Mouse (Mus musculus) T-helper 1 cell (primary cell): Measurements from ENCODE around the gene Lzic.

Experiments
- in situ Hi-C: fragments of 300-600 bp; cut with MboI, MseI; formaldehyde crosslinking; loops from one replicate; pipeline ENCODE4 v1.15.1; 2025; ENCODE audit warnings: high pct_unique_total_duplicates

Gene Lzic

DNA sequence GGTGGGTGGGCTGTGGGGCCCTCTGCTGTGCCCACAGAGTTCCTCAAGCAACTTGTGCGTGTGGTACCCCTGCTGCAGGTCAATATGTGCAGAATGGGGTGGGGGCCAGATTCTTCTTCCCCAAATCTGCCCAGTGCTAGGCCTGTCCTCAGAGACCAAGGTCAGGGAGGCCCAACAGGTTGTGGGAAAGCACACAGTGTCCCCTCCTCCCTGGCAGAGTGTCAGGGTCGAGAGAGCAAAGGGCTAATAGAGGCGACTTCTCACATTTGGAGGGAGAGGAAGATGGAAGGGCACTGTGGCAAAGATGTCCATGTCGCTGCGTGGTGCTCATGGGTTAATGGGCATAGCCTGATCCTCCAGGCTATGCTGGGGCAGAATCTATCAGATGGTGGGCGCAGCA is 40.8 kb downstream of the Lzic start:
- in situ Hi-C loops = no loop called here

DNA sequence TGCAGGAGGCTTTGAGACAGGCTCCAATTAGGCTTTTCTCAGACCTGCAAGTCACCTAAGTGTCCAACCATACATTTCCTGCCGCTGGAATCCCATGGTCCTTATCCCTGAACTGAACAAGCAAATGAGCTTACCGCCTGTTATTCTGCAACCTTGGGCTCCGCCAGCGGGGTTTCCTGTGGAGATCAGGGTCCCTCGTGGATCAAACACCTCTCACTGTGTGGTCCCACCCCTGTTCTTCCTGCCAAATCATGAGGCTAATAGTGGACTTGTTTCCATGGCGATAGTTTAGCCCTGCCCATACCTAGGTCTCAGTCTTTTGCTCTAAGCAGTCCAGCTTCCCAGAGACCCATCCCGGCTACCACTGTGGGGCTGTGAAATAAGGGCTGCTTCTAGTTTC is 41.3 kb downstream of the Lzic start:
- in situ Hi-C loops = no loop called here

DNA sequence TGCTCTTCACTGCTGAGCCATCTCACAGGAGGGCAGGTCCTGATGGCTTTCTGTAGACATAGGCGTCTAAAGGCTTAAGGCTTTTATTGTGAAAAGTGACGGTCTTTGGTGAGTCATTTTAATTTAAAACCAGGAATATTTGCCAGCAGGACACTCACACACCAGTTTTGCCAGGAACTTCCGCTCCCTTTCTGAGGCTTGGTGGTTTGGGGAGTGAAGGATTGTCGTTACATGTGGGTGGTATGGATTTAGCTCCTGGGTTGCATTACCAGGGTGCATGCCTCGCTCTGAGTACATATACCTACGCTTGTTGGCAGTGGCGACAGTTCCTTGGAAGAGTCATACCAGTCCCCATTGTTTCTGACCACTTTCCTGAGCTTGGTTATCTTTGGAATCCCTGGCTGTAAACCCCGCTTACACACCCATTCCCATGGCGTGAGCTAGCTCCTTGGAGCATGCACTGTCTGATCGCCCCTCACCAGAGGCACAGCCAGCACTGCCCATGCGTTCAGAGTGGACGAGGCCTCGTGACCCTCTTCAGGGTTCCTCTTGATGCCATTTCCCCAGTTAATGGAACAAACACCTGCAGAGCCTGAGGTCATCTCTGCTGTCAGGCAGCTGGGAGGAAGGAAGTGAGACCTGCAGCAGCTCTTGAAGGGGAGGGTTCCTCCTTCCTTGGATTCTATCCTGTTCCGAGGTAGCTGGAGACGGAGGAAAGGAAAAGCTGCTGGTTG is 42.8 kb downstream of the Lzic start:
- in situ Hi-C loops = no loop called here

DNA sequence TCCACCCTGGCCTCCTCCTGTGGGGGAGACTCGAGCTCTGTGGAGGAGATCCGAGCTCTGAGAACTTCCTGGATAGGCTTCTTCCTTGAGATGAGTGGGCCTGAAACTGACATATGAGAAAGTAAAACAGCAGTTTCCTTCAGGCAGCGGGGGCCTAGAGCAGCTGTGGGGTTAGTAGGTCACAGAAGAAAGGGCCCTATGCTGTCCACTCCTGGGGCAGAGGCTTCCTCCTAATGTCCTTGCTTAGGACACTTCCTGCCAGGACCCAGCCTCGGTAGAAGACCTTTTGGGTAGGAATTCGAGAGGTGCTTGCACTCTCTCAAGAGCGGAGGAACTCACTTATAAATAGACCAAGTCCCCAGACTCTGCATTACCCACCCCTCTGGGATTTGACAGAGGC is 44.7 kb downstream of the Lzic start:
- in situ Hi-C loops = no loop called here

DNA sequence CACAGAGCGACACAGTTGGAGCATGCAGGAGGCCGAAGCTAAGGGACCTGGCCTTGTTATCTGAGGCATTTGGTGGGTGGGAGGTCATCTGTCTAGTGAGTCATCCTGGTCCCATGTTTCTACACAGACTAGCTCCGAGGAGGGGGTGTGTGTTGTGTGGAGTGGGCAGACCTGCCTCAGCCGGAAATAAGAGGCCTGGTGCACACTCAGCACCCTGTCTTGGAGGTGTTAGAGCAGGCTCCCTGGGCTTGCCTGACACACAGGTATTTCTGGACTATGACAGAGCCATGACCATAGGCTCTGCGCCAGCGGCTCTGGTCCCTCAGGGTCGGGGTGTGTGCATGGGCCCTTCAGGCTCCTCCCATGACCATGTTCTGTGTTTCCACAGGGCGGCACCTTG is 54.4 kb downstream of the Lzic start:
- in situ Hi-C loops = no loop called here

DNA sequence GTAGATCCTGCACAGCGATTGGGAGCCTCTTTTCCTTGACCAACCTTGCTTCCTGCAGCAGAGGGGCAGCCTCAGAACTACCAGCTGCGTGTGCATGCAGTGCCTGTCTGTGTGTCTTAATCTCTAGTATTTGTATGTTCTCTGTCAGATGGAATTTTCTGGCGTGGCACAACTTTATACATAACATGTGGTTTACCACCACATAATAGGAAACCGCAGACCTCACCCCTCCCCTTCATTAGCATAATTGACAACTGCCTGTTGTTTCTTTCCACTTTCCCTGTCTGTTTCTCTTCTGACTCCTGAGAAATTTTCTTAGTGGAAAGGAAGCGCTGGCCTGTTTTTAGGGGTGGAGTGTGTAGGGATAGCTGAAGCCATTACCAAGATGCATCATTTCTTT is 56.9 kb downstream of the Lzic start:
- in situ Hi-C loops = loop anchor here (10.0 kb wide), 1 partner anchor 397 kb away; no protein-coding TSS in a partner anchor

DNA sequence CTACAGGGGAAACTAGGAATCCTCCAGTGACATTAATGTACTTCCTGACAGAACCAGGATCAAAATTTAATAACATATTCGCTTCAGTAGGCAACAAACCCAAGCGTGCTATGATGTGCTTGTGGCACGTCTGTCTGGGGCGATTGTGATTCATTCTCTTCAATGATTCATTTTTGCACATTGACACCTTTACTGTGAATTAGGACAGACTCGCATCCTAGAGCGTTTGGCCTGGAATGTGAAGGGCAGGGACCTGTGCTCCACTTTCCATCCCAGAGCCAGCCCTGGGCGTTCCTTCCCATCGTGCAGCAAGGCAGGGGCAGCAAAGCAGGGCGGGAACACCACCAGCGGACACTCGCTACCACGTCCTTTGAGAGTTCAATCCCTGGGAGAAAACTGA is 57.4 kb downstream of the Lzic start:
- in situ Hi-C loops = loop anchor here (10.0 kb wide), 1 partner anchor 398 kb away; no protein-coding TSS in a partner anchor

DNA sequence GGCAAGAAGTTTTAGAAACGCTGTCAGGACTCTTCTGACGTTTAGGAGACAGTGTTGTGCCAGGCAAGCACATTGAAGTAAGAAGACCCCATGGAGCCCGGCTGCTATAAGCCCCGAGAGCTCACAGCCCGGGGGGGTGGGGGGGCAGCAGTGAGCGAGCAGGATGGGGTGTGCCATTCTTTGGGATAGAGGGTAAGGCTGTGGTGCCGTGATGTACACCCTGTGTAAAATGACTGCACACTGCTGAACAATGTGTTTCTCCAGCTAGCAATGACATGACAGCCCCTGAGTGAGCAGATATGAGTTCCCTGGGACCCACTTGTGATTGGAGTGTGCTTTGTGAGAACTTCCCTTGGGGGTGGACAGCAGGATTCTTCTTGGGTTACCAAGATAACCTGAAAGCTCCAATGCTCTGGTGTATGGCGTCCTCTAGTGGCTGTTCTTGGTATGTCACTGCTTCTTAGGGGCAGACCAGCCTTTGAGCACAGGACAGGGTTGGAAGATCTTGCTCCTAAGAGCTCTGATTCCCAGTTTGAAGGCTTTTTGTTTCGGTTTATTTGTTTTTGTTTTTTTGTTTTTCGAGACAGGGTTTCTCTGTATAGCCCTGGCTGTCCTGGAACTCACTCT is 58.0 kb downstream of the Lzic start:
- in situ Hi-C loops = loop anchor here (10.0 kb wide), 1 partner anchor 398 kb away; no protein-coding TSS in a partner anchor

DNA sequence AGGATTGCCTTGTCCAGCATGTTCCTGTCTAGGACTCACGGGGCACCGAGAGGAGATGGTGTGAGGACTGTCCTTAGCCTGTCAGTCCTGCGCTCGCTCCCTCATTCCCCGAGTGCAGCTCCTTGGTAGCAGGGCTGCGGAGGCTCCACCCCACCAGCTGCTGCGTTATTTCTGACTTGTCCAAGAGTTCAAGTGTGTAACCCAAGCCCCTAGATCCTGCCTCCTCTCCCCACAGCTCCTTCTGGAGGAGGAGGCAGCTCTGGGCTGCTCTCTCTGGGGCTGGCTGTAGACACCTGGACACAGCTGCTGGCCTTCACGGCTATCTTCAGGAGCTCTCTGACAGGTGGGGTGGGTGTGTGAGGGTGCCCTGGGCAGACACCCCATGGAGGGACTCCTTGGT is 59.9 kb downstream of the Lzic start:
- in situ Hi-C loops = loop anchor here (5.0 to 10.0 kb wide), 3 partner anchors 62 to 400 kb away; no protein-coding TSS in a partner anchor
